Mouse (Mus musculus) brown adipose tissue, adult 24 weeks (tissue): ENCODE measurements around the gene Gm20458. TPM values are rescaled to one million over a fixed set of nuclear protein-coding genes. Genes with fewer than 3 reads are reported as not detected.

ENCODE experiments used
- H3K27ac ChIP-seq: fragments of 200-500 bp; replicated peaks from 2 replicates; pipeline ENCODE4 v1.5.1; 2012; ENCODE audit warnings: low read depth, mild to moderate bottlenecking, low read length
- H3K4me1 ChIP-seq: fragments of 200-500 bp; 2 replicates; pipeline ENCODE4 v1.6.1; 2012; ENCODE audit warnings: low read length, mixed read lengths; ENCODE audit not compliant: control insufficient read depth, insufficient read depth, insufficient read length
- H3K4me3 ChIP-seq: fragments of 200-500 bp; 2 replicates; pipeline ENCODE4 v1.5.1; 2012; ENCODE audit warnings: low read depth, mild to moderate bottlenecking, low read length, moderate library complexity; ENCODE audit not compliant: insufficient read depth
- polyA plus RNA-seq: library from polyadenylated mRNA; stranded (reverse); fragments of >200 nt; gene quantifications from 2 replicates; pipeline ENCODE4 v1.2.4, GENCODE M21; 2012; ENCODE audit not compliant: missing spikeins, insufficient read depth, insufficient read length

Gene Gm20458
- polyA plus RNA-seq, 1 experiment = not detected

GRCm38 (mm10) chr2:164517485-164518221 lies 56.9 kb downstream of the Gm20458 start:
- Histone ChIP-seq H3K4me1 (peaks cover 4% of the 10 kb centered on the region; the same call in 1 of the 2 replicates), H3K4me3 (no peak overlapping the region), H3K27ac (no peak overlapping the region)

- Histone ChIP-seq H3K4me3 (no peak overlapping the region), H3K4me1 (peaks cover 4% of the 10 kb centered on the region; the same call in 1 of the 2 replicates), H3K27ac (no peak overlapping the region)
These were observed 57.8 kb downstream of the Gm20458 start for GRCm38 (mm10) chr2:164518266-164519170.

DNA sequence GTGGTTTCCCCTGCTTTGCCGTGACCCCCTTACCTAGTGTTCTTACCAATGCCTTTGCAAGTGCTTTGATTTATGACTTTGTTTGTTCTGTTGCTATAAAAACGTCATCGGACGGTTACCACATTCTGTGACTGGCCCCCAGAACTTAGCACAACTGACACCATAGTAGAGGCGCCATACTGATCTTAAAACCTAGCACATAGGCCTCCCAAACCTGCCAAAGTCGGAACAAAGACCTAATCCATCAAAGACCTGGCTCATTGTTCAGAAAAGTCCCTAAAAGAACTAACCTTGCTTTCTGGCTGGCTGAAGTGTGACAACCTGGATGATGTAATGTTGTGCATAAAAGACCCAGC lies 58.4 kb downstream of the Gm20458 start:
- Histone ChIP-seq H3K4me1 (peaks cover under 1% of the 10 kb centered on the region; the same call in 1 of the 2 replicates), H3K27ac (no peak overlapping the region), H3K4me3 (no peak overlapping the region)

- no peak overlapping the region for H3K4me3 ChIP-seq
- no peaks in the 10 kb centered on the region for H3K4me1 ChIP-seq
- H3K27ac ChIP-seq = no peak overlapping the region
These were observed 60.0 kb downstream of the Gm20458 start for GRCm38 (mm10) chr2:164520782-164521181.

- Histone ChIP-seq H3K27ac (no peak overlapping the region), H3K4me3 (no peak overlapping the region), H3K4me1 (no peaks in the 10 kb centered on the region)
These were observed 61.1 kb downstream of the Gm20458 start for GRCm38 (mm10) chr2:164521841-164522240.

- Histone ChIP-seq H3K4me3 (no peak overlapping the region), H3K4me1 (no peaks in the 10 kb centered on the region), H3K27ac (no peak overlapping the region)
These were observed 61.5 kb downstream of the Gm20458 start for GRCm38 (mm10) chr2:164522280-164522679.

GRCm38 (mm10) chr2:164523301-164523773 lies 62.6 kb downstream of the Gm20458 start:
- H3K4me3 ChIP-seq = no peak overlapping the region
- H3K4me1 ChIP-seq = no peaks in the 10 kb centered on the region
- H3K27ac ChIP-seq = no peak overlapping the region

DNA sequence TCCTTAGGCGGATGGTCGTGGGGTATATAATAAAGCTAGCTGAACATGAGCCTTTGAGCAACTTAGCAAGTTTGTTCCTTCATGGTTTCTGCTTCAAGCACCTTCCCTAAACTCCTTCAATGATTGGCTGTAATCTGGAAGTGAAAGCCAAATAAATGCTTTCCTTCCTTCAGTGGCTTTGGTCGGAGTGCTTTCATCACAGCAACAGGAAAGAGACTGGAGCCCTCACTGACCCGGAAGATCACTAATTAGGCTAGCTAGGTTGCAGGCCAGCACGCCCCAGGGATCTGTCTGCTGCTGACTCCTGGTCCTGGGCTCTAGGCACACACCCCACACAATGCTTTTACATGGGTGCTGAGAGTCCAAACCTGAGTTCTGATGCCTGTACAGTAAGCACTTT lies 67.8 kb downstream of the Gm20458 start:
- Histone ChIP-seq H3K4me3 (no peak overlapping the region), H3K27ac (no peak overlapping the region), H3K4me1 (no peaks in the 10 kb centered on the region)

DNA sequence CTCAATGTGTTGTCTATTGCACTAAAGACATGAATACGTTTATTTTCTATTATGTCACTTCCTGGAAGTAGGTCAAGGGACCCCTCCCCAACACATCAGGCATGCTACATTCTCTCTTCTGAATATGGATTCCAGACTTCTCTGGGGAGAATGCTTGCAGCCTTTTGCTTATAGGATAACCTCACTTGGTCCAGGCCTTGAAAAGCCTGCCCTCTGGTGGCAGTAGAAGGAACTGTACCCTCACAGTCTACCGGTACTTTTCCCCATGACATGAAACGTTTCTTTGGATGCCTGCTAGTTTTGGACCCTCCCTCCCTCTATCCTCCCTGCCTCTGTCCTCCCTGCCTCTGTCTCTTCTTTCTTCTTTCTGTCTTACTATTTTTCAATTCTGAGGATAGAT lies 70.4 kb downstream of the Gm20458 start:
- no peak overlapping the region for H3K4me3 ChIP-seq
- H3K27ac ChIP-seq = no peak overlapping the region
- H3K4me1 ChIP-seq = no peaks in the 10 kb centered on the region

- H3K27ac ChIP-seq = no peak overlapping the region
- H3K4me1 ChIP-seq = no peaks in the 10 kb centered on the region
- no peak overlapping the region for H3K4me3 ChIP-seq
These were observed 73.5 kb downstream of the Gm20458 start for GRCm38 (mm10) chr2:164534315-164534714.

- no peak overlapping the region for H3K4me3 ChIP-seq
- no peak overlapping the region for H3K27ac ChIP-seq
- H3K4me1 ChIP-seq = no peaks in the 10 kb centered on the region
These were observed 76.2 kb downstream of the Gm20458 start for GRCm38 (mm10) chr2:164537003-164537402.

Other genes starting within 250 kb of the Gm20458 start
- gene Wfdc15b, start 239.3 kb upstream of the Gm20458 start, polyA plus RNA-seq = not detected in 2 replicates
- not detected in 2 replicates for gene Svs2, start 222.5 kb upstream of the Gm20458 start, polyA plus RNA-seq
- not detected in 2 replicates for gene Svs3b, start 204.3 kb upstream of the Gm20458 start, polyA plus RNA-seq
- not detected in 2 replicates for gene Svs4, start 182.5 kb upstream of the Gm20458 start, polyA plus RNA-seq
- gene Svs3a, start 171.7 kb upstream of the Gm20458 start, polyA plus RNA-seq = not detected in 2 replicates
- gene Svs6, start 144.2 kb upstream of the Gm20458 start, polyA plus RNA-seq = not detected in 2 replicates
- gene Svs5, start 128.2 kb upstream of the Gm20458 start, polyA plus RNA-seq = not detected in 2 replicates
- gene Slpi, start 71.9 kb upstream of the Gm20458 start, polyA plus RNA-seq = 2.6 TPM in 1 of 2 replicates, not detected in the other
- not detected in 2 replicates for gene Rbpjl, start 57.8 kb upstream of the Gm20458 start, polyA plus RNA-seq
- gene Matn4, start 55.8 kb upstream of the Gm20458 start, polyA plus RNA-seq = 0.52 TPM in 1 of 2 replicates, not detected in the other
- 34.7 and 37.6 TPM in 2 replicates for gene Sdc4, start 17.1 kb upstream of the Gm20458 start, polyA plus RNA-seq
- gene Sys1, start 4.0 kb upstream of the Gm20458 start, polyA plus RNA-seq = 24.4 and 27.2 TPM in 2 replicates
- not detected in 2 replicates for gene Trp53tg5, start 12.8 kb downstream of the Gm20458 start, polyA plus RNA-seq
- 23.0 and 26.8 TPM in 2 replicates for gene Dbndd2, start 25.1 kb downstream of the Gm20458 start, polyA plus RNA-seq
- 15.7 and 21.6 TPM in 2 replicates for gene Pigt, start 36.6 kb downstream of the Gm20458 start, polyA plus RNA-seq
- not detected in 2 replicates for gene Wfdc2, start 101.4 kb downstream of the Gm20458 start, polyA plus RNA-seq
- gene Spint3, start 112.5 kb downstream of the Gm20458 start, polyA plus RNA-seq = not detected in 2 replicates
- not detected in 2 replicates for gene Wfdc6a, start 124.5 kb downstream of the Gm20458 start, polyA plus RNA-seq
- gene Eppin, start 132.6 kb downstream of the Gm20458 start, polyA plus RNA-seq = not detected in 2 replicates
- gene Wfdc6b, start 152.6 kb downstream of the Gm20458 start, polyA plus RNA-seq = not detected in 2 replicates
- not detected in 2 replicates for gene Wfdc8, start 152.7 kb downstream of the Gm20458 start, polyA plus RNA-seq
- not detected in 2 replicates for gene Wfdc16, start 177.8 kb downstream of the Gm20458 start, polyA plus RNA-seq
- gene Wfdc10, start 195.1 kb downstream of the Gm20458 start, polyA plus RNA-seq = not detected in 2 replicates
- not detected in 2 replicates for gene Wfdc9, start 195.6 kb downstream of the Gm20458 start, polyA plus RNA-seq
- not detected in 2 replicates for gene Wfdc11, start 213.1 kb downstream of the Gm20458 start, polyA plus RNA-seq
- not detected in 2 replicates for gene Wfdc13, start 224.1 kb downstream of the Gm20458 start, polyA plus RNA-seq
- not detected in 2 replicates for gene Spint4, start 237.5 kb downstream of the Gm20458 start, polyA plus RNA-seq